Mouse (Mus musculus) gastrocnemius, adult 18-20 months (tissue): ENCODE results near the gene Atp8b3. TPM values are rescaled to one million over a fixed set of nuclear protein-coding genes. Genes with fewer than 3 reads are reported as not detected.

ENCODE experiments used
- total RNA-seq, 2 experiments: library from RNA; stranded (reverse); gene quantifications; 2 replicates each; pipeline ENCODE4 v1.2.3; 2021

Atp8b3 gene
- total RNA-seq, 2 experiments from 2014 or later = not detected

Other genes starting within 250 kb of the Atp8b3 start
- gene Rps15, start 246.7 kb downstream of the Atp8b3 start, total RNA-seq = 100 to 1,000 TPM; 703 to 778 TPM
- gene Apc2, start 243.1 kb downstream of the Atp8b3 start, total RNA-seq = under 1 TPM; 0.18 to 0.31 TPM
- gene 2310011J03Rik, start 218.6 kb downstream of the Atp8b3 start, total RNA-seq = 1 to 10 TPM; 6.8 to 7.1 TPM
- gene Pcsk4, start 209.6 kb downstream of the Atp8b3 start, total RNA-seq = under 1 TPM; 0.78 to 0.97 TPM
- 1 to 10 TPM; 3.4 to 4.1 TPM for gene Reep6, start 209.2 kb downstream of the Atp8b3 start, total RNA-seq
- 10 to 100 TPM; 32.5 to 37.0 TPM for gene Adamtsl5, start 190.7 kb downstream of the Atp8b3 start, total RNA-seq
- gene Plk5, start 182.7 kb downstream of the Atp8b3 start, total RNA-seq = under 1 TPM; 0.09 to 0.11 TPM
- 1 to 10 TPM; 4.0 to 4.6 TPM for gene Mex3d, start 151.5 kb downstream of the Atp8b3 start, total RNA-seq
- 100 to 1,000 TPM; 108 to 127 TPM for gene Mbd3, start 139.6 kb downstream of the Atp8b3 start, total RNA-seq
- 100 to 1,000 TPM; 831 to 847 TPM for gene Uqcr11, start 132.3 kb downstream of the Atp8b3 start, total RNA-seq
- gene Tcf3, start 105.5 kb downstream of the Atp8b3 start, total RNA-seq = 10 to 100 TPM; 11.2 to 11.3 TPM
- not detected for gene Onecut3, start 44.3 kb downstream of the Atp8b3 start, total RNA-seq
- 10 to 100 TPM in 1 of 2 experiments, 1 to 10 TPM in 1; 9.6 to 11.1 TPM for gene Rexo1, start 22.4 kb upstream of the Atp8b3 start, total RNA-seq
- gene Klf16, start 38.2 kb upstream of the Atp8b3 start, total RNA-seq = 1 to 10 TPM; 1.5 to 1.9 TPM
- 10 to 100 TPM; 62.4 to 64.3 TPM for gene Abhd17a, start 51.2 kb upstream of the Atp8b3 start, total RNA-seq
- 10 to 100 TPM; 19.0 to 20.1 TPM for gene Scamp4, start 63.7 kb upstream of the Atp8b3 start, total RNA-seq
- gene Adat3, start 63.8 kb upstream of the Atp8b3 start, total RNA-seq = under 1 TPM in 1 of 2 experiments, not detected in 1; 0.69 TPM
- gene Gm49322, start 66.9 kb upstream of the Atp8b3 start, total RNA-seq = under 1 TPM; 0.14 to 0.26 TPM
- gene Csnk1g2, start 83.7 kb upstream of the Atp8b3 start, total RNA-seq = 100 to 1,000 TPM in 1 of 2 experiments, 10 to 100 TPM in 1; 97.2 to 128 TPM
- 10 to 100 TPM; 38.5 to 40.0 TPM for gene Btbd2, start 117.9 kb upstream of the Atp8b3 start, total RNA-seq
- 100 to 1,000 TPM; 244 to 292 TPM for gene Mknk2, start 139.0 kb upstream of the Atp8b3 start, total RNA-seq
- 1 to 10 TPM; 2.3 to 4.1 TPM for gene Mob3a, start 162.9 kb upstream of the Atp8b3 start, total RNA-seq
- 1 to 10 TPM in 1 of 2 experiments, under 1 TPM in 1; 0.91 to 1.9 TPM for gene Izumo4, start 163.1 kb upstream of the Atp8b3 start, total RNA-seq
- gene Ap3d1, start 203.1 kb upstream of the Atp8b3 start, total RNA-seq = 10 to 100 TPM; 24.3 to 31.7 TPM
- 10 to 100 TPM; 13.6 to 20.8 TPM for gene Dot1l, start 216.1 kb upstream of the Atp8b3 start, total RNA-seq